Mouse (Mus musculus) liver, postnatal 0 days (tissue): ENCODE data around the gene 2810006K23Rik. TPM values are rescaled to one million over a fixed set of nuclear protein-coding genes. Genes with fewer than 3 reads are reported as not detected.
"Not testable (repeated sequence)": the region's sequence is repeated elsewhere in the genome, so short reads cannot be mapped to it uniquely, and the experiment has no call there.

ENCODE experiments used
- ATAC-seq: fragments of 200-750 bp; cut with Nextera tagmentation; 2 replicates; pipeline ENCODE4 v1.8.0; 2017; ENCODE audit warnings: mild to moderate bottlenecking, moderate library complexity
- DNase-seq: peaks from one replicate; pipeline ENCODE4 v3.0.0-alpha.2; 2016
- H3K27ac ChIP-seq: fragments of 300-500 bp; sonication (generic); 2 replicates; pipeline ENCODE4 v1.5.1; 2014; ENCODE audit warnings: antibody characterized with exemption, moderate library complexity, mild to moderate bottlenecking, low read depth
- H3K27me3 ChIP-seq: fragments of 300-500 bp; sonication (generic); 2 replicates; pipeline ENCODE4 v1.6.1; 2014; ENCODE audit warnings: low read length, control low read depth, mixed read lengths; ENCODE audit not compliant: insufficient read depth
- H3K36me3 ChIP-seq: fragments of 300-500 bp; sonication (generic); replicated peaks from 2 replicates; pipeline ENCODE4 v1.6.1; 2014; ENCODE audit warnings: mild to moderate bottlenecking, control low read depth, low read length, moderate library complexity, mixed read lengths; ENCODE audit not compliant: insufficient read depth
- H3K4me1 ChIP-seq: fragments of 300-500 bp; sonication (generic); 2 replicates; pipeline ENCODE4 v1.6.1; 2014; ENCODE audit warnings: antibody characterized with exemption, mild to moderate bottlenecking, control low read depth; ENCODE audit not compliant: insufficient read depth
- H3K4me2 ChIP-seq: fragments of 300-500 bp; sonication (generic); 2 replicates; pipeline ENCODE4 v1.6.1; 2014; ENCODE audit warnings: low read depth, mild to moderate bottlenecking, low read length, moderate library complexity, mixed read lengths
- H3K4me3 ChIP-seq: fragments of 300-500 bp; sonication (generic); 2 replicates; pipeline ENCODE4 v1.5.1; 2014; ENCODE audit warnings: low read depth, low read length
- H3K9ac ChIP-seq: fragments of 300-500 bp; sonication (generic); replicated peaks from 2 replicates; pipeline ENCODE4 v1.6.1; 2014; ENCODE audit warnings: mild to moderate bottlenecking, moderate library complexity
- H3K9me3 ChIP-seq: fragments of 300-500 bp; sonication (generic); 2 replicates; pipeline ENCODE4 v1.6.1; 2016; ENCODE audit warnings: mild to moderate bottlenecking, control low read depth, low read length, mixed read lengths
- CTCF ChIP-seq: sonication (generic); IDR thresholded peaks from 2 replicates; pipeline ENCODE4 v1.5.1; 2016; ENCODE audit warnings: antibody characterized with exemption, low read depth
- EP300 ChIP-seq: IDR thresholded peaks from 2 replicates; pipeline ENCODE4 v1.6.1; 2016; ENCODE audit warnings: antibody characterized with exemption, low read depth, mild to moderate bottlenecking
- WGBS: fragments of 180-500 bp; shearing (Covaris S2); extraction: QIAGEN DNeasy Blood & Tissue Kit; methylation state at CpG from one replicate; pipeline ENCODE4 v1.1.7; 2014; ENCODE audit not compliant: insufficient replicate concordance; 5-methylcytosine and 5-hydroxymethylcytosine counted together
- polyA plus RNA-seq: library from polyadenylated mRNA; unstranded; fragments of >200 nt; fragmentation: Nextera tagmentation; extraction: Ambion mirVana; gene quantifications from 2 replicates; pipeline ENCODE4 v1.2.1, GENCODE M21; 2015

Gene 2810006K23Rik
- polyA plus RNA-seq, 1 experiment from 2014 or later = 4.9 TPM

- ATAC-seq (no peak), DNase-seq (no peak)
- TF ChIP-seq CTCF (peak; percentile 17; the same call in 1 of the 2 replicates), EP300 (no peak)
- Histone ChIP-seq H3K27ac (no peak overlapping the region), H3K4me1 (peaks cover 19% of the 10 kb centered on the region), H3K9me3 (no peaks in the 10 kb centered on the region), H3K4me2 (no peak overlapping the region), H3K27me3 (no peaks in the 10 kb centered on the region), H3K36me3 (no peaks in the 10 kb centered on the region), H3K9ac (no peak overlapping the region), H3K4me3 (no peak overlapping the region)
- 61% methylated on average over 3 of the region's 3 CpGs for WGBS
Observed at GRCm38 (mm10) chr5:124356695-124357094, 28.8 kb downstream of the 2810006K23Rik start.

- H3K27ac ChIP-seq = no peak overlapping the region
- H3K9ac ChIP-seq = no peak overlapping the region
- no peak overlapping the region for H3K4me2 ChIP-seq
- H3K36me3 ChIP-seq = no peaks in the 10 kb centered on the region
- 76% methylated on average over 2 of the region's 2 CpGs for WGBS
- ATAC-seq (no peak), DNase-seq (no peak)
- no peaks in the 10 kb centered on the region for H3K9me3 ChIP-seq
- no peaks in the 10 kb centered on the region for H3K27me3 ChIP-seq
- no peak overlapping the region for H3K4me3 ChIP-seq
- no peaks in the 10 kb centered on the region; the same call in 1 of the 2 replicates for H3K4me1 ChIP-seq
- peak; percentile 66 for TF ChIP-seq CTCF
- no peak for TF ChIP-seq EP300
Observed at GRCm38 (mm10) chr5:124359641-124360040, 31.8 kb downstream of the 2810006K23Rik start.

- not testable (repeated sequence) for H3K9me3 ChIP-seq, H3K27me3 ChIP-seq, DNase-seq, H3K4me2 ChIP-seq, H3K4me3 ChIP-seq, ATAC-seq, H3K9ac ChIP-seq, H3K4me1 ChIP-seq, H3K27ac ChIP-seq, H3K36me3 ChIP-seq
- 84% methylated on average over 5 of the region's 5 CpGs for WGBS
Observed at GRCm38 (mm10) chr5:124362982-124363381, 35.1 kb downstream of the 2810006K23Rik start, which contains the start of gene Cdk2ap1. Gene Cdk2ap1, minus strand, starts transcription at chr5:124363082.

- Histone ChIP-seq H3K9ac (no peak overlapping the region), H3K4me3 (no peak overlapping the region), H3K4me2 (no peak overlapping the region), H3K27me3 (no peaks in the 10 kb centered on the region), H3K36me3 (peaks cover 5% of the 10 kb centered on the region), H3K4me1 (no peaks in the 10 kb centered on the region), H3K9me3 (no peaks in the 10 kb centered on the region), H3K27ac (no peak overlapping the region)
- ATAC-seq = no peak
- no peak for TF ChIP-seq EP300
- no peak for TF ChIP-seq CTCF
- DNase-seq = no peak
- 85% methylated on average over 6 of the region's 6 CpGs for WGBS
Observed at GRCm38 (mm10) chr5:124364173-124364918, 36.5 kb downstream of the 2810006K23Rik start.

- H3K4me3 ChIP-seq = no peak overlapping the region
- H3K9ac ChIP-seq = no peak overlapping the region
- ATAC-seq = no peak
- H3K9me3 ChIP-seq = no peaks in the 10 kb centered on the region
- 82% methylated on average over 2 of the region's 2 CpGs for WGBS
- H3K27me3 ChIP-seq = no peaks in the 10 kb centered on the region
- peaks cover 15% of the 10 kb centered on the region for H3K36me3 ChIP-seq
- DNase-seq = no peak
- H3K4me1 ChIP-seq = no peaks in the 10 kb centered on the region
- no peak for TF ChIP-seq CTCF
- TF ChIP-seq EP300 = no peak
- no peak overlapping the region for H3K27ac ChIP-seq
- no peak overlapping the region for H3K4me2 ChIP-seq
Observed at GRCm38 (mm10) chr5:124365754-124366153, 37.9 kb downstream of the 2810006K23Rik start.

- Histone ChIP-seq H3K36me3 (peaks cover 25% of the 10 kb centered on the region), H3K4me2 (no peak overlapping the region), H3K9ac (no peak overlapping the region), H3K4me3 (no peak overlapping the region), H3K9me3 (no peaks in the 10 kb centered on the region), H3K27me3 (no peaks in the 10 kb centered on the region), H3K27ac (no peak overlapping the region), H3K4me1 (no peaks in the 10 kb centered on the region)
- WGBS = 53% methylated on average over 3 of the region's 3 CpGs
- DNase-seq (no peak), ATAC-seq (no peak)
- TF ChIP-seq CTCF = no peak
- no peak for TF ChIP-seq EP300
Observed at GRCm38 (mm10) chr5:124366721-124367120, 38.8 kb downstream of the 2810006K23Rik start.
